Comparison of ENCODE assay signal across 16 mouse cellular contexts in the genomic region with DNA sequence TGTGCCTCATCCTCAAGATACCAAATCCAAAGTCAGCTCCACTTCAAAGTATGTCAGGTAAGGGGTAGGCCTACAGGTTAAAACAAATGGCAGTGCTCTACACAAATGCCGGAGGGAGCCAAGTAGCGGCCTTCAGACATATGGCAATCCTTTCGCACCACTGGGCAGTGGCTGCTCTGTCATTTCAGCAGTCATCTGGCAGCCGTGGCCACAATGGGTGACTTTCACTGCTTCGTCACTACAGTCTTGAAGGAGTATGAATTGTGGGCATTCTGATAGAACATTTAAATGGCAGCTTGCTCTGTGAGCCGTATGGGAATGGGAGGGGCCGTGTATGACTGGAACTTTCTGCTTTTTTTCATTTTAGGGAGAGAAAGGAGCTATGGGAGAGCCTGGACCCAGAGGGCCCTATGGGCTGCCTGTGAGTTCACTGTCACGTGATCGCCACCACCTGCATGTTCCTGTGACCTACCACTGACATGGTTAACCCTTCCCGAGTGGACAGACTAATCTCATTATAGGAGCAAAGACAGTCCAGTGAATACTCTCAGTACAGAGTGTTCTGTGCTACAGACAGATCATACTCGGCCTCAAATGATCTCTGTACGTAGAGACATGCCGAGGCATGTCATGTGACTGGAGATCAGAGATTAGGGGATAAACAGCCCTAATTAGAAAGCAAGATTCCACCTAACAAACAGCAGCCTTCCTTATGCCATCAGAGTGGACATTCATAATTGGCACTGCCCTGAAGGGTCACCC. TPM values are rescaled to one million over a fixed set of nuclear protein-coding genes. Genes with fewer than 3 reads are reported as not detected.
"Had no signal": no experiment of that assay in that cellular context is flagged by ENCODE, and none has a peak within 500 bp of the region (broad histone marks: within the 10 kb centered on the region; RNA-seq: fewer than 3 reads in every experiment).

No protein-coding gene starts in this region.

- DNase-seq: layer of hippocampus, adult 9-11 months; layer of hippocampus, postnatal 36 days; lung, adult 18-20 months; midbrain, embryonic 14.5 days; right cerebral cortex, adult 18-20 months; right cerebral cortex, postnatal 4 days; spleen, adult 18-20 months; thymus, adult 18-20 months; thymus, postnatal 14 days had no signal

- H3K9me3 ChIP-seq: limb, embryonic 13.5 days; neural tube, embryonic 13.5 days had no signal

- H3K4me2 ChIP-seq: limb, embryonic 13.5 days; neural tube, embryonic 13.5 days had no signal

- H3K27me3 ChIP-seq: neural tube, embryonic 13.5 days had no signal

- H3K27ac ChIP-seq: limb, embryonic 13.5 days; liver, embryonic 14.5 days; neural tube, embryonic 13.5 days had no signal

- H3K36me3 ChIP-seq: limb, embryonic 13.5 days; neural tube, embryonic 13.5 days had no signal

- ATAC-seq: intestine, embryonic 16.5 days had no signal

- H3K9ac ChIP-seq: limb, embryonic 13.5 days; liver, embryonic 14.5 days; neural tube, embryonic 13.5 days had no signal

- H3K4me3 ChIP-seq: limb, embryonic 13.5 days; neural tube, embryonic 13.5 days had no signal

RNA-seq across cellular contexts. Expression of gene Etnppl, which starts 34.2 kb away (rescaled TPM):
- total RNA-seq: megakaryocyte-erythroid progenitor cell, adult 5-6 weeks had no signal
- polyA plus RNA-seq: lung, embryonic 16.5 days; midbrain, embryonic 14.5 days; neural tube, embryonic 13.5 days; stomach, embryonic 14.5 days had no signal
